Mouse (Mus musculus) cerebellum, adult 2 months (tissue): Measurements from ENCODE around the gene Fam71a.

ENCODE experiments used
- CTCF ChIP-seq: fragments of 200-500 bp; IDR thresholded peaks from 2 replicates; pipeline ENCODE4 v1.5.1; 2011; ENCODE audit warnings: low read depth, mild to moderate bottlenecking, control low read depth, low read length, moderate library complexity, borderline replicate concordance; ENCODE audit not compliant: insufficient read depth
- POLR2A ChIP-seq: fragments of 200-500 bp; IDR thresholded peaks from 2 replicates; pipeline ENCODE4 v1.6.1; 2011; ENCODE audit warnings: low read length, control low read depth, borderline replicate concordance; ENCODE audit not compliant: insufficient read depth

DNA sequence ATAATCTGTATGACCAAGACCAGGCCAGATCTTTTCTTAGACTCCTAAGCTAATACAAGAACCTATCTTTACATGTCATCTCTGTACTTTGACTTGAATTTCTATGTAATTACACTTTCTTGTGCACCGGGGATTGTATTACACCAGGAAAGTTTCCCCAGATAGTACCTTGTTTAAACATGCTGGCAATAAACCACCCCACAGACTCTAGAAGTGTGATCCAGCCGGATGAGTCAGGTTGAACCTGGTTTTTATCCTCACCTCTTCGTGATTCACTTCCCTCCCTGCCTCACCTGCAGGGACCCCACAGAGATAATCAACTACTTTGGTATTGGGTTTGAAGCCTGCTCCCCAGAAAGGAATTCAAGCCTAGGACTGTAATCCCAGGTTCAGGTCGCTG is 29.2 kb downstream of the Fam71a start:
- no peak for TF ChIP-seq CTCF
- TF ChIP-seq POLR2A: no peak
